Mouse (Mus musculus) skeletal muscle tissue, adult 2 months (tissue): ENCODE results near the gene Haus7.

Source experiments
- DNase-seq: peaks from one replicate; pipeline ENCODE4 v3.0.0-alpha.2; 2012; ENCODE audit warnings: low read depth, low spot score

Haus7 gene

DNA sequence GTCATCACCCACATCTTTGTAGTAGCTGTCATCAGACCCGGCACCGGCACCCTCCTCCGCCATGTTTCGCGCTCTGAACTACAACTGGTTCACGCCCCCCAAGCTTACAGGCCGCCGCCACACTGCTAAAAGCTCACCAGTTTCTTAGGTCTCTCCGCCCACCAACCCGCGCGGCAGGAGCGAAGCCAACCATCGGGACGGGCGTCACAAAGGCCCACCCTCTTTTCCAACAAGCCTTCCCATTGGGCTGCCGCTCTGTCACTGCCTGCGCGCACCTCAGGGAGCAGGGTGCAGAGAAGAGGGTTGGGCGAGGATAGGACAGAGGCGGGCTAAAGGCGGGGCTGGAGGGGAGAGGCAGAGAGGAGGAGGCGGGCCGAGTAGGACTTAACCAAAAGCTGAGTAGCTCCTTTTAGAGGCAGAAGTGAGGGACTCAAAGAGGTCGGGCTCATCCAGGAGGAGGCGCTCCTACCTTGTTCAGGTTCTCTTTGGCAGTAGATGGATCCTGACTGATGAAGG lies at the start of gene Haus7:
TSS of gene Haus7 (minus strand) at position 168 of the 516 bp plus-strand sequence.
- peak; percentile 92 for DNase-seq

DNA sequence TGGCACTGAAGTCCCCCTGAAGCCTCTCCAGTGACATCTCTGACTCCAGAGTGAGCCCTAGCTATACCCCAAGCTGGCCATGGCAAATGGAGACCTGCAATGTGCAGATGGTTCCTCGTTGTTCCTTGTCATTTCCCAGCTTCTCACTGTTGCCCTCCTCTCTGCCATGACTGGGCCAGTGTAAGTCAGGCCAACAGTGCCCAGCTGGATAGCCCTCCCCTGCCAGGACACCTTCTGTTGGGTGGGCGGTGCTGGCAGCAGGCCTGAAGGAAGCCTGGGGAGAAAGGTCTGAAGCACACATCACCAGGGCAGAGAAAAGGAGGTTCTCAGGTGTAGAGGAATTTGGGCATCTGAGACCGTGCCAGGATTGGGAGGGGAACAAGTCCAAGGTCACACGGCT lies 47.7 kb upstream of the Haus7 start:
- no peak for DNase-seq

DNA sequence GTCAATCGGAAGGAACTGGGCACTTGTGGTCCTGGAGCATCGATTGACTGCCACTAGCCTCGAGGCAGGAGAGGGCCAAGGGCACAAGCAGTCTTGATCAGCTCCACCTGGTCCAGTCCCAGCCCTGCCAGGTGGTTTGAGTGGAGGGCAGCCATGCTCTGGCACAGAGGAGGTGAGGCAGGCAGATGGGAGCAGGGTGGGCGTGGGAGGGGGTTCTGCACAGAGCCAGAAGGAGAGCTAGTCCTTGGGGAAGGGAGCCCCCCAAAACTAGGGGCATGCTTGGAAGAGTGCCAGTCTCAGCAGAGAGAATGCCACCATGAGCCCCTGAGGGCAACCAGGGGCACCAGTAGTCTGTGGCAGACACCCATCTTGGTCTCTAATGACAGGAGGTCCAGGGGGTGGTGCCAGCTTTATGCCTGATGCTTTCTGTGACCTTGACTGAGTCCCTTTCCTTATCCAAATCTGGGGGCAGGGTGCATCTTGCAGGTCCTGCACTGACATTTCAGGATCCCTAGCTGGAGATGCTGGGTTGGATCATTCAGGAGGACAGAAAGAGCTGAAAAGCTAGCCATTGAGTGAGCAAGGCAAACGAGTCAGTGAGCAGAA lies 46.4 kb upstream of the Haus7 start:
- DNase-seq, result no peak

DNA sequence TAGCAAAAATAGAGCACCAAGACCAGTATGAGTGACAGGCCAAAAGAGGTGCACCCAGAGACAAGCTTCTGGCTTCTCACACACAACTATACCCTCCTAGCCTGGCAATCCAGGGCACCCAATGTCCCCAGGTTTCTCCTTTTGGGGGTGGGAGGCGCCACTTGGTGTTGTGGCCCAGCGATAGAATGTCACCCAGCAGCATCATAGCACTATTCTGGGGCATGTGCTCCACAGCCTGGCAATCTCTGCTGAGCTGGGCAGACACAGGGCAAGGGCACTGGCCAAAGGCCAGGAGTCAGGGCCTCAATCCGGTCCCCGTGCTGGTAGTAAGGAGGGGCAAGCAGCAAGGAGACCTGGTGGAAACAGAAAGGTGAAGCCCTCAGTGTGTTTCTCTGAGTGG lies 37.9 kb upstream of the Haus7 start:
- DNase-seq, result peak; percentile 88

DNA sequence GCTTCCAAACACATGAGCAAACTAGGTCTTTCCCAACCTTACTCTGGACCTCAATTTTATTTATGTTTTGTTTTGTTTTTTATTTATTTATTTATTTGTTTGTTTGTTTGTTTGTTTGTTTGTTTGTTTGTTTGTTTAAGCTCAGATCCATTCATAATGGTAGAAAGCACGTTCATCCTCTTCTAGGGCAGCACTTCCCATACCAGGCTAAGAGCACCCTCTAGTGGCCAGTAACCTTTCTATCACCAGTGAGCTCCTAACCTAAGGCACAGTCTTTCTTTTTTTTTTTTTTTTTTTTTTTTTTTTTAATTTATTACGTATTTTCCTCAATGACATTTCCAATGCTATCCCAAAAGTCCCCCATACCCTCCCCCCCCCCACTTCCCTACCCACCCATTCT lies 34.7 kb upstream of the Haus7 start:
- peak; percentile 68 for DNase-seq

DNA sequence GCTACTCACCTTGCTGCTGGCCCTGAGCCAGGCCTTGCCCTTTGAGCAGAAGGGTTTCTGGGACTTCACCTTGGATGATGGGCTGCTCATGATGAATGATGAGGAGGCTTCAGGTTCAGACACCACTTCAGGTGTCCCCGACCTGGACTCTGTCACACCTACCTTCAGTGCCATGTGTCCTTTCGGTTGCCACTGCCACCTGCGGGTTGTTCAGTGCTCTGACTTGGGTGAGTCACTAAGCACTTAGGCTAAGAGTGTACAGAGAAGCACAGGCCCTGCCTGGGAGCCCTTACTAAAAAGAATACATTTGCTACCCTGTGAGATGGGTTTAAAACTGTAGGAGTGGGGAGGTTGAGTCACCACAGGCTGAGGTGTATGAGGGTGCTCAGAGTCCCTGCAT lies 32.0 kb upstream of the Haus7 start:
- DNase-seq, result no peak

DNA sequence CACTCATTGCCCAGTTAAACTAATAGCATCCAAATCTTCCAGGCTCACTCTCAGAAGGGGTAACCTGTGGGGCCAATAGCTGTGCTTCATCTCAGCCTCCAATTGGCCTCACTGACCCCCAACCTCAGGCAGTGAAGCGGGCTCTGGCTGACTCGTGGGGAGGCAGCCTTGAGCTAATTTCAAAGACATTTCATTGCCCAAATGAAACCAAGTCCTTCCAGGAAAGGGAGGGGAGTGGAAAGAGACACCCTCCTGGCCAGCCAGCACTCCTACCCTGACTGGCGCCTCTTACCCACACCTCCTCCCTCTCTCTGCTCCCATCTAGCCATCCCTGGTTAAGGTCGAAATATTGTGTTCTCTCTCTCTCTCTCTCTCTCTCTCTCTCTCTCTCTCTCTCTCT lies 31.3 kb upstream of the Haus7 start:
- DNase-seq, result no peak

DNA sequence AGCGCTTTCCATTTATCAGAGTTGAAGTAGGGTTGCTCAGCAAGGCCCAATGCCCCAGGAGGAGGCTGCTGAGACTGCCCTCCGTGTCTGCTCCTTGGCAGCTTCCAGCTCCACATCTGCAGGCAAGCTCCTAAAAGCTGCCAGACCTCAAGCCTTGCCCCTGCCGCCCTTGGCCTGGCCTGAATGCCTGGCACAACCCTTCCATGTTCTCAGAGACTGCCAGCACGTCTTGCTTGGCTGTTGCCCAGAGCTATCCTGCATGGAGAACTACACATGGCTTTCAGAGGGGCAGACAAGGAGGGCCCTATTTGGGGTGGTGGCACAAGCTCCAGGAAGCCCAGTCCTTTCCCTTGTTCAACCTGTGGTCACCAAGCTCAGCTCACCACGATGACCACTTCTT lies 28.1 kb upstream of the Haus7 start:
- DNase-seq, result peak; percentile 54

DNA sequence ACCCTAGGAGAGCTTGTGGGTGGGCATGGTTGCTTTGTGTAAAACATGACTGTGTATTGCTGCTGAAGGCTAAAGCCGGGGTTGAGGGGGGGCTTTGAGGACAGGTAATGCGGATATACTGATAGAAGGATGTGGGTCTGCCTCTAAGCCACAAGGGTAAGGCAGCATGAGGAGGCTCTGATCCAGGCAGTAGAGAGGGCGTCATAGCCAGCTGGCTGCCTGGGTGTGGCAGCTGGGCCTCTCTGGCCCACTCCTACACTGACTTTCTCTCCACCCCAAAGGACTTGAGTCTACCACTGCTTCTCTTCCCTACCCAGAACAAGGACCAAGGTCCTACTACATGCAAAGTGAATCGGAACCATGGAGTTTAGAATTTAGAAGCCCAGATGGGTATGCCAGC lies 26.0 kb upstream of the Haus7 start:
- DNase-seq, result no peak

DNA sequence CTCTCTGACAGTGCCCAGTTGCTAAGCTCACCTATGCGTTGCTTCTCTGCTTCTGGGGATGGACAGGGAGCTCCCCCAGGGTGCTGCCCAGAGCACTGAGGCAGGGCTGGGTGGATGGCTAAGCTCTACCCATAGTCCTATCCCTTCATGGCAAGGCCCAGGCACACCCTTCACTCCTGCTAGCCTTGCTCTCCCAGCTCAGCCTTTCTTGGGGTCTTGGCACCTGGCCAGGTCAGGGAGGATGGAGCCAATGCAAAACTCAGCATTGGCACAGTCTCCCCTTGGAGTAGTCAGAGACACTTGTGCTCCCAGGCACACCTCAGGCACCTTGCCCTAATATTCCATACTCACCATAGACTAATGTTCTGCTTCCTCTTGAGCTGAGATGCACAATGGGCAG lies 25.2 kb upstream of the Haus7 start:
- DNase-seq, result no peak

DNA sequence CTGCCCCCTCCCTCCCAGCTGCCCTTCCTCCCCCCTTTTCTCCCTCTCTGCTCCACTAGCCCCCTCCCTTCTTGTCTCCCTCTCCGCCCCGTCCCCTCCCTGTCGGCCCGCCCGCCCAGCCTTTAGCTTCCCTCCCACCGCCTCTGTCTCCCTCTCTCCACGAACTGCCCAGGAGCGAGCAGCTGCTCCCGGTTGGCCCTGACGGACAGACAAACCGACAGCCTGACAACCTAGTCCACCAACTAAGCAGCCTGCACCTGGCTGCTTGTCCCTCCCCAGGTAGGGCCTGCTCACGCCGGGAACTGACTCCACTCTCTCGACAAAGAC lies 24.6 kb upstream of the Haus7 start, which contains the start of gene Bgn:
TSS of gene Bgn (plus strand) at position 119 of the 327 bp plus-strand sequence.
- DNase-seq, result no peak

DNA sequence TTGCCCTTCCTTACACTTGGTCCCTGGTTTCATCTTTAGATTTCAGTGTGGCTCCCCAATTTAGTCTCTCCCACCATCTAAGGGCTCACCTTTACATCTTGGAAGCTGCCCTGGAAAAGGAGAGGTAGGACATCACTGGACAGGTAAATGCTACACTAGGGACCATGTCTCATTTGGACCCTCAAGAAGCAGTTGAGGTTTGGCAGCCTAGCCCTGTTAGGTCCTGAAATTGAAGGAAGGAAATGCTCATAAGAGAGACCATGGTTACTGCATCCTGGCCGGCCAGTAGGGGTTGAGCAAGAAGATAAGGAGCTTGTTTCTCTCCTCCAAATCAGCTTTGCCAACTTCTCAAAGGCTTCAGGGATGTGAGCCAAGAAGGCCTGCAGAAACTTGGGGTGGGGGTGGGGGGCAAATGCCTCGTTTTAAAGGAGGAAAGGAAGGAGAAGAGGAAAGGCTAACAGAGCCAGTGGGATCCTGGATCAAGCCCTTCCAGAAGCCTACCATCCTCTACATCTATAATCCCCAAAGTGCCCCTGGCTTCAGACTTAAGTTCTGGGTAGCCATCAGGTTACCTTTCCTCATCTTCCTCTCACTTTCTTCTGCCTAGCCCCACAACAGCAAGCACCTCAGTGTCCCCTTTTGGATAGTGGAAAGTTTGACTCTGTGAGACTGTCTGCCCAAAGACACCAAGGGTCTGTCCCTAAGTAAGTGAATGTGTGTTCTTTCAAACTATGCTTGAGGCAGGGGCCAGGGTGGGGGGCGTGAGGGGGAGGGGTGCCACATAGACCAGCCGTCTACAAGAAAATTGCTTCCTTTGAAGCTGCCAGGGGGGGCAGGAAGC lies 24.0 kb upstream of the Haus7 start:
- no peak for DNase-seq

DNA sequence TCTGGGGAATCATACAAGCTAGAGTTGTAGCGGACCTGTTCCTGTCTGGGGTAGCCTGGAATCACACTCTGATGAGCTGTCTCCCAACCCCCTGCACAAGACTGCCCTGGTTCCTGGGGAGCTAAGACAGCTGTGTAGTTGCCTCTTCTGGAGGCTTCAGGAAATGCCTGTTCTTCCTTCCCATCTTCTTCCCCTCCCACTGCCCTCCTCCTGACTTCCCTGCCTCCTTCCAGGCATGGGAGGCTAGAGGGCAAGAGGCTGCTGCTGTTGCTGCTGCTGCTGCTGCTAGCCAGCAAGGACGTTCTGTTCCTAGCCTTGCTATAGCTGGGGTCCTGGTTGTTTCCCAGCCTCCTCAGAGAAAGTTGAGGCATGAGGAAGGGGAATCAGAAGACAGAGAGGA lies 21.5 kb upstream of the Haus7 start:
- DNase-seq, result no peak

DNA sequence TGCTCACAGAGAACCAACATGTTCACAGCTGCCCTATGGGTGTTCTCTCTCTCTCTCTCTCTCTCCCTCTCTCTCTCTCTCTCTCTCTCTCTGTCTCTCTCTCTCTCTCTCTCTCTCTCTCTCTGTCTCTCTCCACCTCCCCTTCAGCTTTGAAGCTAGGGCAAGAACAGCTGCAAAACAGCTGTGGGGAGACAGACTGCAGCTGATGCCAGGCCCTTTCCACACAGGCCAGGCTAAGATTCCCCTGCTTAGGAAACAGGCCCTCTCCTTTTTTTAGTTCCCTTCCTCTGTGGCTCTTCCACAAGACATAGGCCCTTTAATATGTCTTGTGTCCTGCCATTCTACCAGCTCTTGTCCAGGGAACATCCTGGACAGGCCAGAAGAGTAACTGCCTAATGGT lies 20.8 kb upstream of the Haus7 start:
- DNase-seq, result no peak

DNA sequence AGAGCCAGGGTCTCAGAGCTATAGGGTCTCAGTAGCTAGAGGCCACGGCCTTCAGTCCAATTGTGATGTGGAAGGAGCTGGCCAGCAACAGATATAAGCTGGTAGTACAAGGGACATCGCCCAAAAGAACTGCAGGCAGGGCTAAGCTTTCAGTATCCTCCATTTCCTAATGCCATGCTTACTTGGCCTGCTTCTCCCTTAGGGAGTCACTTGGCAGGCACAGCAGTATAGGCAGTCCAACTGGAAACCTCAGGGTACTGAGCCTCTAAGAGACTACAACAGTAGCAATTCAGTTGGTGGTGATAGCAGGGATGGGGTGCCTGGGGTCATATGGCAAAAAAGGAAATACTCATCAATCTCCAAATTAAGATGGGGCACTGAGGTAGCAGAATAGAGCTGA lies 18.7 kb upstream of the Haus7 start:
- DNase-seq, result no peak

DNA sequence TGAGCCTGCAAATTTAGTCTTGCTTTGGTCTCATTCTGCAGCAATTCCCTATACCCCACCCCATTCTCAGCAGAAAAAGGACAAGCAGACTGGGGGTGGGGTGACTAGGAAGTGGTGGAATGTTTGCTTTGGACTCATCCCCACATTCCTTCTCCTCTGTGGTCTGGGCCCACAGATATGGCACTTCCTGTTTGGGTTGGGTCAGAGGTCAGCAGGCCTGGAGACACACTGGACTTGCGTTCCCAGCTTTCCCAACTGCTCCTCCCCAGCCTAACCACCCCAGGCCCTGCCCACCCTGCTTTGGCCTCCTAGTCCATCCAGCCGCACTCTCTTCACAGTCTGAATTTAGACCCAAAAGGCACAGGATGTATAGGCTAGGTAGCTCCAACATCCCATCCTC lies 17.8 kb upstream of the Haus7 start:
- no peak for DNase-seq

DNA sequence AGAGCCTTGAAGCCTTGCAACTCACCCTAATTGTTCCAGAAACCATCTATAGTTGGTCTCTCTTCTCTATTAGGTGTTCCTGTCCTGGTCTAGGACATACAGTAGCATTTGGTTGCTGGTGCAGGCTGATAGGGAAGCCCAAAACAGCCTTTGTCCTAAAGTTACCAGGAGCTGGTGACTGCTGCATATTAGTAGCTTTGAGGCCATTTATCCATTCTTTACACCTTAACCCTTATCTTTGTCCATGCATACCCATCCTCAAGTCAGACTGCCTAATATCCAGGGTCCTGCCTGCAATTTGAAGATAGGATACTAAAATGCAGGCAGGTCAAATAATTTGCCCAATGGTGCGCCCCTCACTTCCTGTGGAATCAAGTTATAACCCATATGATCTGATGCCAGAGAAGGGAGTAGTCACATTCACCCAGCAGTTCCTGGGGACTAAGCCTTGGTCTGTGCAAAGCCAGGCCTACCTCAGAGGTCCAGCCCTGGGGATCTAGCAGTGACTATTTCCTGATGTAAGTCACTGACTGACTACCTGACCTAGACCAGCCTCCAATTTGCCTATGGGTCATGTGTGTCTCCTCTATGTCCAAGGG lies 16.9 kb upstream of the Haus7 start:
- no peak for DNase-seq

DNA sequence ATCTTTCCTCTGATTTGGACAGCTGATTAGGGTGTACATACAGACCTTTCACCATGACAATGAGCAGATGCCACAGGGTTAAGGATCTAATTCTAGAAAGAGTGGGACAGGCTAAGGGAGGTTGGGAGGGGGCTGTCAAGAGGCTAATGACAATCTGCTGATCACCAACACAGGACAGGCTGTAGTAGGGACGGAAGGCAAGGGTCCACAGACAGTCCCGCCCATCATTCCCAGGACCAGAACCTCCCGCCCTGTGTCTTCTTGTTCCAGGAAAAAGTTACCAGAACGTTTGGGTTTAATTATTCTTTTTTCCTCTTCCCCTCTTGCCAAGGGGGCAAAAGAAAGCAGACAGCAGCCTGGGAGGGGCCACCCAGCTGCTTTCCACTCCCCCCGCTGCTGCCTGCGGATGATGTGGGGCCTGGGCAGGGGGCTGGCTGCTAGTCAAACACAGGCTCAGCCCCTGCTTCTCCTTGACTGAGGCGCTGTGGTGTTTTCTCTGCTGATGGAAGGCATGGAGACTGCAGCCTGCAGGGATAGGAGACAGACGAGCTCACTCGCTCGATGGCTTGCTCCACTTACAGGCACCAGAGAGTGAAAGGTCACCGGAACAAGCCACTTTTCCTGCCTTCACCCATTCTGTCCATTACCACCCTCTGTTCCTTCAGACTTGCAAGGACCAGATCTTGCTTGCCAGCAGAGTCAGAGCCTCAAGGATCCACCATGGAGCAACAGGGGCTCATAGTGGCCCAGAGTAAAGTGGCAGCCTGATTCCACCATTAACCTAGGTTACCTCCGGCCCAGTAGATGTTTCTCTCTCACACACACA lies 15.7 kb upstream of the Haus7 start:
- DNase-seq, result no peak

DNA sequence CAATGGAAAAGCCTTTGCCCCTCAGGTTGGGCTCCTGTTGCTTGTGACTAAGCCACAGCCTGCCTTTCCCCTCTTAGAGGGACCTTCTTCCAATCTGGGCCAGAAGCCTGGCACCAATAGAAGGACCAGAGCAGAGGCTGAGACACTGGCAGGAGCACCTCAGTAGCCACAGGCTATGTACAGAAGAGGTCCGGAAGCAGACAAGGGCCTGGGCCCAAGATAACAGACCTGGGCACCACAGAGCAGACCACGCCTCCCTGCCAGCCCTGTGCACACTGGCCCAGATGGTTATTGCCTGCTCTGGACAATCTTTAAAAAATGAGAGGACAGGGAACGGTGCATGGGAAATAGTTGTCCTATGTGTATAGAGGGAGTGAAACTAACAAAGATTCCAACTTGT lies 12.9 kb upstream of the Haus7 start:
- no peak for DNase-seq

DNA sequence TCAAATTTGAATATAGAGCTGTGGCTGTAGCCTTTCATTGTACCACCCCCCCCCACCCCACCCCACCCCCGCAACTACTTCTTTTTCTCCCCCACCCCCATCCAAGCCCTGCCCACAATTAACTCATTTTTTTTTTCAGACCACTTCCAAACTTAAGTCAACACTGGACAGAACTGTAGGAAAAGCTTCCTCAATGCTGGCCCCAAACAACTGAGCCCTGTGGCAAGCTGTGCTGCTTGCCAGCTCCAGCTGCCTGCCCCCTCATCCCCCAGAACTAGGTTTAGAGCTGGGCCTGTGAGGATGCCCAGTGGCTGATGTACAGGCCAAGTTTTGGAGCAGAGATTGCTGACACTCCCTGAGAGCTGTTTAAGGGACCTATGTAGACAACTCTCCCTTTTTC lies 9.9 kb upstream of the Haus7 start:
- no peak for DNase-seq

DNA sequence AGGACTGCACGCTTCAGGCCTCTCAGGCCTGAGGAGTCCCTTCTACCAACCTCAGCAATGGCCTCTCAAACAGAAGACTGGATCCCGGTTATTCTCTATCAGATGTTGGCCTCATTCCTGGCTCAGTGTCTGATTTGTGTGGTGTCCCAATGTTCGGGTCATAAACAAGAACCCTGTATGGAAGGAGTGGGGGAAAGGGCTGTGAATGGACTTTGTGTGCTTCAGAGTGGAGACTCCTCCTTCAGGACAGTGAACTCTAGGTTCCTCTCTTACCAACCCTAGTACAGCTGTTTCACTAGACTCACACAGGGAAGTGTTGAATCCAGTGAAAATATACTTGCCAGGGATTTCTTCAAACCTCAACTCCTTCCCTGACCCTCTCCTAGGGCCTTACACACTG lies 9.5 kb upstream of the Haus7 start:
- no peak for DNase-seq
